Mouse (Mus musculus): Measurements from ENCODE around the gene Nacc1.
A peak's percentile ranks its signal among the peaks of the same experiment; 100 is the strongest.

Nacc1 gene

DNA sequence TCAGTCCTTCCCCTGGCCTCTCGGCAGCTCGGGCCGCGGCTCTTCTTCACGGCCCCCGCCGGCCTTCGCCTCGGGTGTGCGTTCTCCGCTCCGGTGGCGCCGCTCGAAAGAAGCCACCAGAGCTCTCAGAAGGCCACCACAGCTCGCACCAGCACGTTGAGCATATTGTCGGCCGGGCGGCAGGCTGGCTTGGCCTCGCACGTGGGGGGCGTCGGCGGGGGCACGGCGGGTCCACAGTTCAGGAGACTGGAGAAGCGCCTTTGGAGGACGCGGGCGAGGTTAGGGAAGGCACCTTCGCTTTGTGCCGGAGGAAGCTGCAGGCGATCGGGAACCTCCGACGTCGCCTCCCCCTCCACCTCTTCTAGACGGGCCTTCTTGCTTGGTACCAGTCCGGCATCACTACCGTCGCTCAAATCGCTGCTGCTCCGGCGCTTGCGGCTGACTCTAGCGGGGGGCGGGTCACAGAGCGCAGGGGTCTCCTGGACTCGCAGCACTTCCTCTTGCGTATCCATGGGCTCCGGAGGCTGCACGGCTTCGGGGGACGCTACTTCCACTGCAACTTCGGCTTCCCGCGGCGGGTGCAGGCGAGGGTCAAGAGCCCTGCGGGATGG, 25.6 kb downstream of the Nacc1 start:
- DNase-seq = peak; percentile 74 to 78

DNA sequence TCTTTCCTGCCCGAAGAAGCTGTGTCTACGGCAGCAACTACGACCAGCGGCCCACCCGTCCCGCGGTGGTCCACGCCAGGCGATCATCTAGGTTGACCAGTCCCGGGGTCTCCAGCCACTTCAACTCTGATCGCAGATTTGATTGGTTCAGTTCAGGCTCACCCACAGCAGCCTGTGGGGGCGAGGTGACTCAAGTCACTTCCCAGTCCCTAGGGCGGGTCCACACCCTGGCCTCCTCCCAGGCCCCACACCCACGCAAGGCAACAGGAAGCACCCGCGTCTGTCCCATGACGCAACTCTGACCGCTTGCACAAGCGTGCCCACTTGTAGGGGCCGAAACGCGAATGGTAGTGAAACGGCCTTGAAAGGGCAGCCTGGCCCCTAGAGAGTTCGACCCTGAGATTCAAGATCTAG, 26.2 kb downstream of the Nacc1 start:
- peak; percentile 72 for DNase-seq

DNA sequence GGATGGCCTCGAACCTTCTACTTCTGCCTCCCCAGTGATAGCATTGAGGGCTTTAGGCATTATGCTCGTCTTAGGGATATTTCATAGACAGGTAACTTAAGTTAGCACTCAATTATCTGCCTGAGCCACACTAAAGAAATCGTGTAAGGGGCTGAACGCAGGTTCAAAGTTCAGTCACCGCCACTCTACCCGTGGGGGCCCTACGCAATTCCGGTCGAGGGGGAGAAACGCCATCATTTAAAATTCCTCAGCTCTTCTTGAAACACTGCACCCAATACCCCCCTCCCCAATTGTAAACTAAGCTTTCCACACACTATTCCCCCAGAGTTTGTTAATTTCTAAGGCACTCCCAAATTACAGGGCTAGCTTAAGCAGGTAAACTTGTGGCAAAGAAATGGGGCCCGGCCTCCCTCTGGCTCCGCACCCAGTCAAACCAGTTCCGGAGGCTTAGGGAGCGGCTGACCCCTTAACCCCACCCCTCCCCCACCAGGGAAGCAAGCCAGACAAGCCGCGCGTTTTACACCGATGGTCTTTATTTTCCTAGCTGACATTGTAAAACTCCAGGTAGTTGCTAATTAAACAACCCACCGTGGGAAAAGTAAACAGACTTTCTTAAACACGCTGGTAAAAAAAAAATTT, 26.7 kb downstream of the Nacc1 start:
- peak; percentile 65 to 70 for DNase-seq

DNA sequence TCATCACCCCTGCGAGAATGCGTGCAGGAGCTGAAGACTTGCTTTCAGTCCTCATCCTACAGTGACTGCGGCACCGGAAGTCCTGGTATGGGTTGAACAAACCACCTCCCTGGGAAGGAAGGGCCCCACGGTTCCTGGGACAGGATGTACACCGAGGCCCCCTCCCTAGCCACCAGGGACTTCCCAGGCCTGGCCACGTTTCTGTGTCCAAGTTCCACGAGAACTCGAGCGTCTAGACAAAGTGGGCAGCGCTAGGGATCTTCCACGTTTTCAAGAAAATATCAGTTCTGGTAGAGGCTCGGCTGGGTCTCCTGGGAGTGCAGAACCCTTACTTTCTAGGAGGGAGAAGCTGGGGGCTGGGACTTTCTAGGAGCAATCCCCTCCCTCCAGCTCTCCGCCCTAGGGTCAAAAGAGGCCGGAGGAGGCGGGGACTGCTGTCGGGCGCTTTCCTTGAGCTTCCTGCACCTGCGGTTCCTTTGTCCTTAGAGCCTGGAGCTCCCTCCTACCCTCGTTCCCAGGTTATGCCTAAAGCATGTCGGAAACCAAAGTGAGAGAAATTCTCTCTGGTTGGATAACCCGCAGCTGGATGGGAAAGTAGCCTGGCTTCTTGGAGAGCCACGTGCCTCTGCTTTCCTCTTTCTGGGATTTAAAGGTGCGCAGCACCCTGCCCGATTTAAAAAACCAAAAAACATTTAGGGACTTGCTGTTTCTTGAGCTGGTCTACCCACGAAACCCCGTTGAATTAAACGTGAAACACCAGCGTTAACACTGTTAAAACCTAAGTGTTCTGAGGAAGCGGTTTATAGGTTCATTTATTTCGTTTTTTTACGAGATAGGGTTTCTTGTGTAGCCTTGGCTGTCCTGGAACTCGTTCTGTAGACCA, 27.5 kb downstream of the Nacc1 start:
- DNase-seq = peak; percentile 37 to 41

DNA sequence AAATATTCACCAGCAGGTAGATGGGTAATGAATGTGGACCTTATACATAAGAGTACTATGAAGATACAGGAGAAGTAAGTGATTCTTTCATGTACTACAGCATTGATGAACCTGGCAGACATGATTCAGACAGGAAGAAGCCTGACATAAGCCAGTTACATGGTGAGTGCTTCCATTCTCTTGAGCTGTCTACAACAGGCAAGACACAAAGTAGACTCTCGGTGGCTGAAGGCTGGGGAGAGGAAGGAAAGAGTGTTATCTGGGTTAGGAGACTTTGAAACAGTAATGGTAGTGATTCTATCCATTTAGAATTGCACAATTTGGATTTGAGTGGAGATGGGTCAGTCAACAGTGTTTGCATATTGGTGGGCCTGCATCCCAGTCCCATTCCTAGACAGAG, 28.7 kb downstream of the Nacc1 start:
- DNase-seq = no peak

- DNase-seq = no peak
Observed at GRCm38 (mm10) chr8:84657680-84658079, 30.0 kb downstream of the Nacc1 start.

- DNase-seq = no peak
Observed at GRCm38 (mm10) chr8:84657203-84657602, 30.5 kb downstream of the Nacc1 start.

DNA sequence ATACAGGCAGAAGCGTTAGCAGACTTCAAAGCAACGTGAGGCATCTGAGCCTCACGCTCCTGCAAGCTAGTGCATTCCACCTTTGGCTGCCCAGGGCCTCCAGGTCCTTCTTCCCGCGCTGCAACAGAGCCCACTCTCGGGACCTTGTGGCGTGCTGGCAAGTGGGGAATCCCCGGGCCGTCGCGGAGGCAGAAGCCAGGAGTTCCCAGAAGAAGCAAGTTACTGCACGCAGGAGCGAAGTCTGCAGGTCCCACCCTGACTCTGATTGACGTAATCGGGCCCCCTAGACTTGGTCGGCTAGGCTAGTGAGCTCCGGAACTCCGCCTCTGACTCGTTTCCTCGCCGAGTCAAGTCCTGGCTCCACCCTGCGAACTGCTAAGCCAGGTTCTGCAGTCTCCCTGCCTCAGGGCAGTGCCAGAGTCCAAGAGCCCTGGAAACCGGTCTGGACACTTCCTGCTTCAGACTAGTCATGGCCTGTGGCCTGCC, 31.0 kb downstream of the Nacc1 start:
- DNase-seq = peak; percentile 63 to 66

DNA sequence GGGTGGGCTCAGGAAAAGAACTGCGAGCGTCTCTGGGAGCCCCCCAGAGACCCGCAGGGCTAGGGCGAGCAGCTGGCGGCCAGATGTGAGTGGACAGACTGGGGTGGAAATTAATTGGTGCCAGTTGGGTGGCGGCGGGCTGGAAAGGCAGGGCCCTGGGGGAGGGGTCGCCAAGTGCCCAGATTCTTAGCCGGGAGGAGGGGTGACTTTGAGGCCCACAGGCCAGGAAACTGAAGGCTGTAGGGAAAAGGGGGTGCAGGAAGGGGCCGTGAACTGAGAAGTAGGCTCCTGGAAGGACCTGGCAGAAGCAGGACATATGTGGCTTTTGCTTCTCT, 31.5 kb downstream of the Nacc1 start:
- peak; percentile 42 to 54 for DNase-seq

- no peak for DNase-seq
Observed at GRCm38 (mm10) chr8:84655336-84656190, 32.1 kb downstream of the Nacc1 start.

- DNase-seq = no peak
Observed at GRCm38 (mm10) chr8:84654597-84654996, 33.1 kb downstream of the Nacc1 start.

GRCm38 (mm10) chr8:84653092-84653631, 34.5 kb downstream of the Nacc1 start:
- no peak for DNase-seq

DNA sequence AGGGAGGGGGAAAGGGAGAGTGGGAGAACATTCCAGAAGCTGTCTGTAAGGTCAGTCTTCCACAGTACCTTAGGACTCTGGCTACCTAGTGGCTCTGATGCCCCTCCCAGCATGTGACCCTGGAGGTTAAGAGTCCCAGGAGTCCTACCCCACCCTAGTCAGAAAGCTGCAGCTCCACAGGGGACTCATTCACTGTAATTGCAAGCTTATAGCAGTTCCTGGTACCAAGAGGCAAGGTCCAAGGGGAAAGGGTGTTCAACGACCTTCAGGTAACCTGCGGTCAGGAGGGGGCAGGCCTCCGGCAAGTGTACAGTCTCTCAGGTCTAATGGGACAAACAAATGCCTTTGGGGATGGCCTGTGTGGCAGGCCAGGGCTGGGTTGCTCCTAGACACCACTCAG, 37.4 kb downstream of the Nacc1 start:
- no peak for DNase-seq

- peak; percentile 73 to 75 for DNase-seq
Observed at GRCm38 (mm10) chr8:84647461-84647901, 40.2 kb downstream of the Nacc1 start.

GRCm38 (mm10) chr8:84646800-84647199, 40.9 kb downstream of the Nacc1 start:
- DNase-seq = peak in 1 of 2 experiments; percentile 55

GRCm38 (mm10) chr8:84643019-84643418, 44.6 kb downstream of the Nacc1 start:
- no peak for DNase-seq

DNA sequence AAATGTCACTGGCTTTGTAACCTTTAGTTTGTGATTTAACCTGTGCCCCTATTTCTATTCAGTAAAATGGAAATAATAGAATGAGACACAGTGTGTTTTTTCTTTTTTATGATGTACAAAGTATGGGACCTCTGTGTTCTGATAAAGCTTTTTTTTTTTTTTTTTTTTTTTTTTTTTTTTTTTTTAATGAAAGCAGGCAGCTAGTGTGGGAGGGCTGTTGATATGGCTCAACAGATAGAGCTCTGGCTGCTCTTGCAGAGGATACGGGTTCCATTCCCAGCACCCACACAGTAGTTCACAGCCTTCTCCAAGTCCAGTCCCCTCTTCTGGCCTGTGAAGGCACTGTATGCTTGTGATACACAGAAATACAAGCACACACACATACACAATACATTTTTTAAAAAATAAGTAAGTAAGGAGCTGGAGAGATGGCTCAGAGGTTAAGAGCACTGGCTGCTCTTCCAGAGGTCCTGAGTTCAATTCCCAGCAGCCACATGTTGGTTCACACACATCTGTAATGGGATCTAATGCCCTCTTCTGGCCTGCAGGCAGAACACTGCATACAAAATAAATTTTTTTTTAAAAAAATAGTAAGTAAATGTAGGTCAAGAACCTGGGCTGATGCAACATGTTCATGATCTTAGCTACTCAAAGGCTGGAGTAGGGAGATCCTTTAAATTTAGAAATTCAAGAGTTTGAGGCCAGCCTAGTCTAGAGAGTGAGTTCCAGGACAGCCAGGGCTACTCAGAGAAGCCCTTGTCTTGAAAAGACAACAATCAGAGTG, 45.9 kb downstream of the Nacc1 start:
- no peak for DNase-seq

DNA sequence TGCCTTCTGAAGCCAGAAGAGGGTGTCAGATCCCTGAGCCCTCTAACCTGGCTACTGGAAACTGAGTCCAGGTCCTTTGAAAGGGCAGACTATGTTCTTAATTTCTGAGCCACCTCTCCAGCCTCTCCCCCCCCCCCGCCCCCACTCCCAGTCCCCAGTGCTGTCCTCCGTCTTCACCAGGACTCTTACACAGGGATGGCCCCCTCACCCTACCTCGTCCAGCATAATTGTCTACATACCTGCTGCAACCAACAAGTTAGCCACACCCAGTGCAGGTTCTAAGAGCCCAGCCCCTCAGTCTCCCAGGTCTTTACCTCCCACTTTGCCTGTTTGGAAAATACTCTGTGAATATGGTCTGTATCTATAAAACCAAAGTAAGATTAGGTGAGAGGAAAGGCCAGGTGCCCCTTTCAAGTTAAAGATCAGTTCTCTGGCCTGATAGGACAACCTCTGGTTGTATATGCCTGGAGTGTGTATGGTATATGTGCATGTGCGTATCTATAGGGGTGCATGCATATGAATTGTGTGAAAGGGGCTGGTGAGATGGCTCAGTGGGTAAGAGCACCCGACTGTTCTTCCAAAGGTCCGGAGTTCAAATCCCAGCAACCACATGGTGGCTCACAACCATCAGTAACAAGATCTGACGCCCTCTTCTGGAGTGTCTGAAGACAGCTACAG, 46.9 kb downstream of the Nacc1 start:
- no peak for DNase-seq

GRCm38 (mm10) chr8:84640010-84640588, 47.6 kb downstream of the Nacc1 start:
- DNase-seq = no peak

All from cerebellum, postnatal 10 days (tissue).